Mouse (Mus musculus): ENCODE results near the gene Pex1.

DNA sequence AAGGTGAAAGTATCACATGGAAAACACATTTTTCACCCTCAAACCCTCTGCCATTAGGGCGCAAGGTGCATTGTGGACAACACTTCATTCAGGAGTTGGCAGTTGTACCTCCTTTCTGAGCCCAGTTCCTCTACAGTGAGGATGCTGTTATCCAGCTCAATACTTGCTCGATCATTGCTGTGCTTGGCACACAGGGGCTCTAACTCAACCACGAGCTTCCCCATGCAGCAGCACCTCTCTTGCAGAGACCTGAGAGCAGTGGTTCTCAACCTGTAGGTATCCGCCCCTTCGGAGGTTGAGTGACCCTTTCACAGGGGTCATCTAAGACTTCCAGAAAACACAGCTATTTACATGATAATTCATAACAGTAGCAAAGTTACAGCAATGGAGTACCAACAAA is 55.8 kb downstream of the Pex1 start:
- TF ChIP-seq CTCF (IDR thresholded peaks at IDR 0.05; ENCODE audit: borderline replicate concordance, insufficient read depth, low read depth, low read length) = no peak
- no peak for TF ChIP-seq POLR2A (IDR thresholded peaks at IDR 0.05; ENCODE audit: borderline replicate concordance, insufficient read depth, low read length)
